Comparison of ENCODE assay signal across 9 mouse cellular contexts in genomic region chr8:119715221-119715620, GRCm38 (mm10). TPM values are rescaled to one million over a fixed set of nuclear protein-coding genes. Genes with fewer than 3 reads are reported as not detected.
DNase-seq lines count a peak whose midpoint lies in the region; ATAC-seq lines count a peak whose summit lies in the region.
"Had no signal": no experiment of that assay in that cellular context is flagged by ENCODE, and none has a peak within 500 bp of the region (broad histone marks: within the 10 kb centered on the region; RNA-seq: fewer than 3 reads in every experiment).

No protein-coding gene starts in this region.

- DNase-seq in kidney, postnatal 25 days, result peak; percentile 48 to 70
- peak; percentile 56 for DNase-seq in skeletal muscle tissue, adult 2 months (ENCODE audit: low read depth, low spot score)
- no peak for DNase-seq in cerebellum, adult 9-11 months
- no peak for DNase-seq in Muller cell, postnatal 12 days (ENCODE audit: inconsistent ontology term)
- DNase-seq in cerebellum, postnatal 4 days (ENCODE audit: low spot score in 2 of 2), result no peak
- DNase-seq: left cerebral cortex, postnatal 4 days had no signal

- H3K27me3 ChIP-seq in megakaryocyte, embryonic 14.5 days (replicated peaks), result peaks cover 81% of the 10 kb centered on the region
- H3K27me3 ChIP-seq in heart, embryonic 12.5 days (replicated peaks), result peaks cover 11% of the 10 kb centered on the region; the same call in 1 of the 2 replicates

- H3K9ac ChIP-seq in heart, embryonic 12.5 days, result no peak overlapping the region

- H3K27ac ChIP-seq in heart, embryonic 12.5 days (ENCODE audit: poor library complexity, severe bottlenecking), result peak overlapping the region; percentile 29; the same call in 1 of the 2 replicates

- no peaks in the 10 kb centered on the region for H3K9me3 ChIP-seq in megakaryocyte, embryonic 14.5 days
- H3K9me3 ChIP-seq in heart, embryonic 12.5 days (replicated peaks), result no peaks in the 10 kb centered on the region

- H3K36me3 ChIP-seq in megakaryocyte, embryonic 14.5 days (replicated peaks; ENCODE audit: low read length), result no peaks in the 10 kb centered on the region
- no peaks in the 10 kb centered on the region for H3K36me3 ChIP-seq in heart, embryonic 12.5 days

- H3K4me3 ChIP-seq in megakaryocyte, embryonic 14.5 days (replicated peaks), result peak overlapping the region; percentile 40
- H3K4me3 ChIP-seq in heart, embryonic 12.5 days, result no peak overlapping the region

- H3K4me2 ChIP-seq in heart, embryonic 12.5 days, result peak overlapping the region; percentile 25

- peaks cover 30% of the 10 kb centered on the region for H3K4me1 ChIP-seq in megakaryocyte, embryonic 14.5 days
- H3K4me1 ChIP-seq in heart, embryonic 12.5 days (replicated peaks), result peaks cover 24% of the 10 kb centered on the region

- no peak for ATAC-seq in megakaryocyte, adult 5-6 weeks (ENCODE audit: poor library complexity, severe bottlenecking)
- ATAC-seq in heart, embryonic 12.5 days (ENCODE audit: insufficient number of reproducible peaks, low FRiP score), result 0 out of 2 replicates have a peak, but pooled peaks have one; percentile 44

- WGBS in heart, embryonic 12.5 days, result 49% methylated on average over 12 of the region's 12 CpGs

RNA-seq across cellular contexts. Expression of gene Atp2c2, which starts 15.4 kb away (rescaled TPM):
- not detected in 2 replicates for polyA plus RNA-seq in megakaryocyte, embryonic 14.5 days (2012; ENCODE audit: insufficient read depth, low replicate concordance)
- not detected in 2 replicates for total RNA-seq in megakaryocyte, adult 5-6 weeks (2015)
- not detected in 2 replicates for total RNA-seq in megakaryocyte, adult 5-6 weeks (2017)
- polyA plus RNA-seq in heart, embryonic 12.5 days (2016; fragmentation: Nextera tagmentation; extraction: Ambion mirVana), result 0.33 and 0.38 TPM in 2 replicates

RNA-seq across cellular contexts. Expression of gene Wfdc1, which starts 49.1 kb away (rescaled TPM):
- not detected in 2 replicates for polyA plus RNA-seq in megakaryocyte, embryonic 14.5 days (2012; ENCODE audit: insufficient read depth, low replicate concordance)
- total RNA-seq in megakaryocyte, adult 5-6 weeks (2015), result not detected in 2 replicates
- not detected in 2 replicates for total RNA-seq in megakaryocyte, adult 5-6 weeks (2017)
- polyA plus RNA-seq in heart, embryonic 12.5 days (2016; fragmentation: Nextera tagmentation; extraction: Ambion mirVana), result 3.1 and 3.5 TPM in 2 replicates

Comparison
In these comparisons a context has a peak if more than half of its experiments do, and no peak if none do; other contexts are left out.
1. DNase-seq: peak in kidney, postnatal 25 days (2 of 2) and skeletal muscle tissue, adult 2 months (single experiment); none in cerebellum, adult 9-11 months (single experiment), Muller cell, postnatal 12 days (single experiment) and cerebellum, postnatal 4 days (0 of 2).